Mouse (Mus musculus): ENCODE data around the gene 1810049J17Rik. TPM values are rescaled to one million over a fixed set of nuclear protein-coding genes. Genes with fewer than 3 reads are reported as not detected.
"Not testable (repeated sequence)": the region's sequence is repeated elsewhere in the genome, so short reads cannot be mapped to it uniquely, and the experiment has no call there.

1810049J17Rik gene
- 0.39 TPM in 1 of 2 replicates, not detected in the other for polyA plus RNA-seq (2015; fragmentation: Nextera tagmentation; extraction: Ambion mirVana)

- H3K4me1 ChIP-seq, result peaks cover 11% of the 10 kb centered on the region; the same call in 1 of the 2 replicates
- H3K4me3 ChIP-seq (replicated peaks), result peak within 1 kb of the TSS; percentile 100
- peak within 1 kb of the TSS; percentile 93 for H3K27ac ChIP-seq
- under 1% methylated on average over 70 of the region's 70 CpGs for WGBS
- ATAC-seq (ENCODE audit: insufficient read depth, low FRiP score, low read depth), result peak; percentile 28; the same call in 1 of the 2 replicates
- no peaks in the 10 kb centered on the region for H3K36me3 ChIP-seq
- peak within 1 kb of the TSS; percentile 76 for H3K4me2 ChIP-seq
- H3K9me3 ChIP-seq, result no peaks in the 10 kb centered on the region
- peak within 1 kb of the TSS; percentile 97 for H3K9ac ChIP-seq
- H3K27me3 ChIP-seq (replicated peaks), result no peaks in the 10 kb centered on the region
These were observed at the start of gene 1810049J17Rik for GRCm38 (mm10) chr15:12321788-12322621. TSS of gene 1810049J17Rik (minus strand) at chr15:12321899.

- Histone ChIP-seq H3K9me3 (no peaks in the 10 kb centered on the region), H3K27ac (no peak overlapping the region), H3K36me3 (peaks cover 7% of the 10 kb centered on the region; the same call in 1 of the 2 replicates), H3K4me3 (replicated peaks) (no peak overlapping the region), H3K4me2 (no peak overlapping the region), H3K4me1 (peaks cover 18% of the 10 kb centered on the region), H3K27me3 (replicated peaks) (no peaks in the 10 kb centered on the region), H3K9ac (no peak overlapping the region)
- 9% methylated on average over 8 of the region's 8 CpGs for WGBS
- ATAC-seq (ENCODE audit: insufficient read depth, low FRiP score, low read depth), result no peak
These were observed 49.5 kb upstream of the 1810049J17Rik start for GRCm38 (mm10) chr15:12371183-12371582.

GRCm38 (mm10) chr15:12370096-12370495 lies 48.4 kb upstream of the 1810049J17Rik start:
- Histone ChIP-seq H3K9me3 (no peaks in the 10 kb centered on the region), H3K4me3 (replicated peaks) (no peak overlapping the region), H3K9ac (no peak overlapping the region), H3K36me3 (peaks cover 10% of the 10 kb centered on the region; the same call in 1 of the 2 replicates), H3K4me2 (no peak overlapping the region), H3K27me3 (replicated peaks) (no peaks in the 10 kb centered on the region), H3K27ac (no peak overlapping the region), H3K4me1 (peaks cover 8% of the 10 kb centered on the region)
- no peak for ATAC-seq (ENCODE audit: insufficient read depth, low FRiP score, low read depth)
- WGBS, result 95% methylated on average over 3 of the region's 3 CpGs

- Histone ChIP-seq H3K27ac (no peak overlapping the region), H3K4me1 (peaks cover 3% of the 10 kb centered on the region), H3K27me3 (replicated peaks) (no peaks in the 10 kb centered on the region), H3K36me3 (peaks cover 10% of the 10 kb centered on the region; the same call in 1 of the 2 replicates), H3K9ac (no peak overlapping the region), H3K4me2 (no peak overlapping the region), H3K4me3 (replicated peaks) (no peak overlapping the region), H3K9me3 (no peaks in the 10 kb centered on the region)
- WGBS, result 82% methylated on average over 4 of the region's 4 CpGs
- ATAC-seq (ENCODE audit: insufficient read depth, low FRiP score, low read depth), result no peak
These were observed 47.2 kb upstream of the 1810049J17Rik start for GRCm38 (mm10) chr15:12368850-12369249.

- H3K9me3 ChIP-seq, result no peaks in the 10 kb centered on the region
- ATAC-seq (ENCODE audit: insufficient read depth, low FRiP score, low read depth), result no peak
- no peak overlapping the region for H3K4me2 ChIP-seq
- H3K4me3 ChIP-seq (replicated peaks), result no peak overlapping the region
- peaks cover 10% of the 10 kb centered on the region; the same call in 1 of the 2 replicates for H3K36me3 ChIP-seq
- no peak overlapping the region for H3K9ac ChIP-seq
- H3K27ac ChIP-seq, result peak overlapping the region; percentile 58; the same call in 1 of the 2 replicates
- H3K27me3 ChIP-seq (replicated peaks), result no peaks in the 10 kb centered on the region
- H3K4me1 ChIP-seq, result peaks cover 3% of the 10 kb centered on the region
- WGBS, result 87% methylated on average over 11 of the region's 11 CpGs
These were observed 46.7 kb upstream of the 1810049J17Rik start for GRCm38 (mm10) chr15:12368357-12368756.

GRCm38 (mm10) chr15:12367306-12368080 lies 45.8 kb upstream of the 1810049J17Rik start:
- peak; percentile 92 for ATAC-seq (ENCODE audit: insufficient read depth, low FRiP score, low read depth)

GRCm38 (mm10) chr15:12366580-12367305 lies 45.0 kb upstream of the 1810049J17Rik start:
- H3K27ac ChIP-seq, result peak overlapping the region; percentile 71
- not testable (repeated sequence) for H3K9me3 ChIP-seq; H3K4me1 ChIP-seq; H3K4me2 ChIP-seq; H3K9ac ChIP-seq; ATAC-seq (ENCODE audit: insufficient read depth, low FRiP score, low read depth); H3K27me3 ChIP-seq (replicated peaks); H3K36me3 ChIP-seq; H3K4me3 ChIP-seq (replicated peaks)
- 89% methylated on average over 11 of the region's 11 CpGs for WGBS

More at GRCm38 (mm10) chr15:12367306-12368080, 45.8 kb upstream of the 1810049J17Rik start:
- peaks cover 13% of the 10 kb centered on the region; the same call in 1 of the 2 replicates for H3K36me3 ChIP-seq
- no peaks in the 10 kb centered on the region for H3K27me3 ChIP-seq (replicated peaks)
- peak overlapping the region; percentile 71 for H3K27ac ChIP-seq
- 44% methylated on average over 13 of the region's 13 CpGs for WGBS
- H3K9me3 ChIP-seq, result no peaks in the 10 kb centered on the region
- H3K9ac ChIP-seq, result no peak overlapping the region
- no peak overlapping the region for H3K4me3 ChIP-seq (replicated peaks)
- no peak overlapping the region for H3K4me2 ChIP-seq
- H3K4me1 ChIP-seq, result peaks cover 3% of the 10 kb centered on the region

GRCm38 (mm10) chr15:12366072-12366469 lies 44.4 kb upstream of the 1810049J17Rik start:
- Histone ChIP-seq H3K9ac (no peak overlapping the region), H3K4me3 (replicated peaks) (no peak overlapping the region), H3K36me3 (0 out of 2 replicates have a peak, but pooled peaks cover 8% of the 10 kb centered on the region), H3K9me3 (no peaks in the 10 kb centered on the region), H3K27me3 (replicated peaks) (no peaks in the 10 kb centered on the region), H3K4me1 (no peaks in the 10 kb centered on the region), H3K4me2 (no peak overlapping the region), H3K27ac (no peak overlapping the region)
- no peak for ATAC-seq (ENCODE audit: insufficient read depth, low FRiP score, low read depth)
- WGBS, result 53% methylated on average over 3 of the region's 3 CpGs

- Histone ChIP-seq H3K9me3 (no peaks in the 10 kb centered on the region), H3K4me2 (no peak overlapping the region), H3K27ac (no peak overlapping the region), H3K27me3 (replicated peaks) (no peaks in the 10 kb centered on the region), H3K9ac (no peak overlapping the region), H3K4me1 (no peaks in the 10 kb centered on the region), H3K36me3 (0 out of 2 replicates have a peak, but pooled peaks cover 8% of the 10 kb centered on the region), H3K4me3 (replicated peaks) (no peak overlapping the region)
- WGBS, result 74% methylated on average over 15 of the region's 15 CpGs
- ATAC-seq (ENCODE audit: insufficient read depth, low FRiP score, low read depth), result no peak
These were observed 43.8 kb upstream of the 1810049J17Rik start for GRCm38 (mm10) chr15:12365416-12366071.

- Histone ChIP-seq H3K27ac (no peak overlapping the region), H3K4me2 (no peak overlapping the region), H3K27me3 (replicated peaks) (no peaks in the 10 kb centered on the region), H3K4me1 (no peaks in the 10 kb centered on the region), H3K9me3 (no peaks in the 10 kb centered on the region), H3K4me3 (replicated peaks) (no peak overlapping the region), H3K36me3 (0 out of 2 replicates have a peak, but pooled peaks cover 8% of the 10 kb centered on the region), H3K9ac (no peak overlapping the region)
- ATAC-seq (ENCODE audit: insufficient read depth, low FRiP score, low read depth), result no peak
- WGBS, result 80% methylated on average over 4 of the region's 4 CpGs
These were observed 42.4 kb upstream of the 1810049J17Rik start for GRCm38 (mm10) chr15:12364096-12364495.

- Histone ChIP-seq H3K4me3 (replicated peaks) (no peak overlapping the region), H3K27ac (no peak overlapping the region), H3K9ac (no peak overlapping the region), H3K4me2 (no peak overlapping the region), H3K4me1 (no peaks in the 10 kb centered on the region), H3K36me3 (0 out of 2 replicates have a peak, but pooled peaks cover 8% of the 10 kb centered on the region), H3K27me3 (replicated peaks) (no peaks in the 10 kb centered on the region), H3K9me3 (no peaks in the 10 kb centered on the region)
- ATAC-seq (ENCODE audit: insufficient read depth, low FRiP score, low read depth), result no peak
- WGBS, result 85% methylated on average over 6 of the region's 6 CpGs
These were observed 41.0 kb upstream of the 1810049J17Rik start for GRCm38 (mm10) chr15:12362701-12363040.
